Mouse (Mus musculus) thymus, adult 2 months (tissue): ENCODE results near the gene Slc33a1.

ENCODE experiments used
- CTCF ChIP-seq: fragments of 200-500 bp; IDR thresholded peaks from 2 replicates; pipeline ENCODE4 v1.5.1; 2012; ENCODE audit warnings: mild to moderate bottlenecking, control low read depth, low read length, moderate library complexity, borderline replicate concordance; ENCODE audit not compliant: control insufficient read depth, poor library complexity, insufficient read depth; ENCODE audit errors: extremely low read depth
- POLR2A ChIP-seq: fragments of 200-500 bp; IDR thresholded peaks from 2 replicates; pipeline ENCODE4 v1.6.1; 2012; ENCODE audit warnings: mild to moderate bottlenecking, low read length, control low read depth, moderate library complexity; ENCODE audit not compliant: control insufficient read depth, poor library complexity, insufficient read depth; ENCODE audit errors: extremely low read depth

DNA sequence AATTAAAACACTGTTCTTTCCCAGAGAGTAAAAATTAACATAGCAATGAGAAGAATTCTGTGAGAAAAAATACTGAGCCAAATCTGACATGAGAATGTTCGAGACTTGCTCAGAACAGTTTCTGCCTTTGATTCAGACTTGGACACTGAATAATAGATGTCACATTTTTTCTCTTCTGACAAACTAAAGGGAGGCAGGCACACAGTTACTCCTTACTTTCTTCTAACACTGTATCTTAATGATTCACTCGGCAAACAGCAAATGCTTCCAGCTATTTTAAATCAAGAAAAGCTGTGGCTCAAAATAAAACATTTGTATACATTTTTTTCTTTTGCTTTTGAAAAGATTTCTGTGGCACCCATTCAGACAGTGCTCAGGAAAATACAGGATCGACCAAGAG is 72.4 kb downstream of the Slc33a1 start:
- TF ChIP-seq CTCF (no peak), POLR2A (no peak)
